Mouse (Mus musculus): ENCODE data around the gene Gm5617.

DNA sequence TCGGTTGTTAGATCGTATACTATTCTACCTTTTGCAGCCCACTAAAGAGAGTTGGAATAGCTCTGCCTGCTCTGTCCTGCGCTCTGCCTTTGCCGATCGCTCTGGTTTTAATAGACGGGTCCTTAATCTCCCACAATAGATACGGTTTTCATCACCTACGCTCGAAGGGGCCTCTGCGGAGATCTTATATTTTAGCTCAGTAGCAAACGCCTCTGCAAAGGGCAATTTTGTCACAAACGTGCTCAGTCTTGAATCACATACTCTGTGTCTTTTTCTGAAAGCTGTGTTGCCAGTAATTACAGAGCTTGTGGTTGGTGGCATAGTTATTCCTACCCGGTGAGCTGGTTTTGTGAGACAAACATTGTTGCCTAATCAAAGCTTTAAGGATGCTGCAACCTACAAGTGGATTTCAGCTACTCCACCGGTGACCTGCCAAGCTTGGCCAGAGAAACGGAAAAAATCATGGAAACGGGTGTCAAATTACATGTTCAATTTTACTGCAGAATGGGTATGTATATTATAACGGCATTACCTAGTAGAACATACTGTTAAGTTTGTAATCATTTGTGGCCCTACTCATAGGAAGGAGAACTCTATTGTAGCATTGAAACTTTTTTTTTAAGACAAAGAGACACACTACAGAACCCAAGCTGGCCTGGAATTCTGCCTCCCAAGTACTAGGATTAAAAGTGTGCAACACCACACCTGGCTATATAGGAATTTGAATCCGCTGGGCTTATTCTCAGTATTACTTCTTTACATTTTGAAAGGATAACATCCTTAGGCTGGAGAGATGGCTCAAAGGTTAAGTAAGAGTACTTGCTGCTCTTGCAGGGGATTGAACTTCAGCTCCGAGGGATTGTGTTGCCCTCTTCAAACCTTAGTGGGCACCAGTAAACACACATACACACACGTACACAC, 13.8 kb upstream of the Gm5617 start:
- TF ChIP-seq CTCF (IDR thresholded peaks at IDR 0.05; ENCODE audit: control insufficient read depth, insufficient read depth, low read length) (no peak), POLR2A (IDR thresholded peaks at IDR 0.05; ENCODE audit: borderline replicate concordance, control insufficient read depth, low read depth, low read length) (no peak)

Measured in bone marrow, adult 2 months (tissue).